Mouse (Mus musculus): ENCODE results near the gene Recql. TPM values are rescaled to one million over a fixed set of nuclear protein-coding genes. Genes with fewer than 3 reads are reported as not detected.

Recql gene
- polyA plus RNA-seq, 1 experiment from 2014 or later: 28.9 TPM

DNA sequence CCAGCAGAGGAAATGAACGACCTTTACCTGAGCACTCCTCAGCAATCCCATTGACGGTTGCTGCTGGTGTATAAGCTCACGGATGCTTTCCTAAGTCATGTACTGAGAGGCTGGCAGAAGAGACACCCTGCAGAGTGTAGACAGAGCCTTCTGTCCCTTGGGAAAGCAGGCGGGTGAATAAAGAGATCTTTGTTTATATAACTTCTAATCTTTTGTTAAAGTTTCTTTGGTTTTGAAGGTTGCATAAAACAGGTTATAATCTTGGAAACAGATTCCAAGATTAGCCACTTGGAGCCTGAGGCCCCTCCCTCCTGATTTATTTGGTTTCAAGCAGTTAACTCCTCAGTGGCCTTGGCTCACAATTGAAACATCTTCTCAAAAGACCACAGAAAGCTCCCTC, 64.0 kb downstream of the Recql start, which contains the start of gene Slco1a5:
Gene Slco1a5, minus strand, starts transcription at position 101 of the 400 bp plus-strand sequence.
- Histone ChIP-seq H3K27me3 (no peaks in the 10 kb centered on the region), H3K4me2 (no peak within 1 kb of the TSS), H3K9ac (no peak within 1 kb of the TSS), H3K4me3 (replicated peaks) (no peak within 1 kb of the TSS), H3K27ac (no peak within 1 kb of the TSS), H3K36me3 (no peaks in the 10 kb centered on the region), H3K9me3 (replicated peaks) (no peaks in the 10 kb centered on the region), H3K4me1 (no peaks in the 10 kb centered on the region)
- 41% methylated on average over 4 of the region's 4 CpGs for WGBS
- ATAC-seq (replicated peaks; ENCODE audit: low FRiP score): no peak

DNA sequence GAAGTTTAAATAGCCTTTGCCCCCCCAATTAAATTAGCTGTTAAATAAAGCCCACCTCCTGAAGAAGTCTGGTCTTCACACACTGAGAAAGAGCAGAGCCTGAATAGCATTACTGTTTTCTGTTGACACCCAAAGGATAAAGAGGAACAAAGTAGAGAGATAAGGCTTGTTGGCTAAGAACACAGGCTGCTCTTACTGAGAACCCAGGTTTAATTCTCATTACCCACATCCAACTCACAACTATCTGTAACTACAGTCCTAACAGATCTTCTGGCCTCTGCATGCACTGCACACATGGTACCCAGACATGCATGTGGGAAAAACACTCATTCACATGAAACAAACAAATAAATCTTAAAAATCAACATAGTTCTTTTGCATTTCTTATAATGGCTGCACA, 69.8 kb downstream of the Recql start:
- no peaks in the 10 kb centered on the region for H3K9me3 ChIP-seq (replicated peaks)
- no peak overlapping the region for H3K4me2 ChIP-seq
- H3K36me3 ChIP-seq: no peaks in the 10 kb centered on the region
- no peaks in the 10 kb centered on the region for H3K4me1 ChIP-seq
- H3K27me3 ChIP-seq: no peaks in the 10 kb centered on the region
- no peak overlapping the region for H3K9ac ChIP-seq
- ATAC-seq (replicated peaks; ENCODE audit: low FRiP score): no peak
- H3K4me3 ChIP-seq (replicated peaks): no peak overlapping the region
- H3K27ac ChIP-seq: no peak overlapping the region

DNA sequence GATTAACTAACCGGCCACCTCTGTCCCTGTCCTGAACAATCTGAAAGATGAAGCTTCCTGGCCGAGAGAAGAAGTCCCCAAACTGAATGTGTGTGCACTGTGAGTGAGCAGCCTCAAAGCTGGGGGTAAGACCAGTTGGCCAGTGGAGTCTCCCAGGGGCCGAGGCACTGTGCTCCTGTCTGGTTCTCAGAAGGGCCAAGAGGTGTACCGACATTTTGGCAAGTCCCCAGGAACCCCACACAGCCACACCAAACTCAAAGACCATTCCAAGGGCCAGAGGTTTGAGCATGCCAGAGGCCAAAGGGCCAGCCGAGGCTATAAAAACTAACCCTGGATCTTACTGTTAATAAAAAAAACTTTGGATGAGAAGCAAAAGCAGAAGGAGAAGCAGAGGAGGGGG, 72.6 kb downstream of the Recql start:
- no peaks in the 10 kb centered on the region for H3K27me3 ChIP-seq
- no peaks in the 10 kb centered on the region for H3K4me1 ChIP-seq
- H3K27ac ChIP-seq: no peak overlapping the region
- H3K4me3 ChIP-seq (replicated peaks): no peak overlapping the region
- no peak overlapping the region for H3K4me2 ChIP-seq
- no peak for ATAC-seq (replicated peaks; ENCODE audit: low FRiP score)
- 81% methylated on average over 5 of the region's 5 CpGs for WGBS
- no peak overlapping the region for H3K9ac ChIP-seq
- no peaks in the 10 kb centered on the region for H3K36me3 ChIP-seq
- H3K9me3 ChIP-seq (replicated peaks): 0 out of 2 replicates have a peak, but pooled peaks cover 3% of the 10 kb centered on the region

DNA sequence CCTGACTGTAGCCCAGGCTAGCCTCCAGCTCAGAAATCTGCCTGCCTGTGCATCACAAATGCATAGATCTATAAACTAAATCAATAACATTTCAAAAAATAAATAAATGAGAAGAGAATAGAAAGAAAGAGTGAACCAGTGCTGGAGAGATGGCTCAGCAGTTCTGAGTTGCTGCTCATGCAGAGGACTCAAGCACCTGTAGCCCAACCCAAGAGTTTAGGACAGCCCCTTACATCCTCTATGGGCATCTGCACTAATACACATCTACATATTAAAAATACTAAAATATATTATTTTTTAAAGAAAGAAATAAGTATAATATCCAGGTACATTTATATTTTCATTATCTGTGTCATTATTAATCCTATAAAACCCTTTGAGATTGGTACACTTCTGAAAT, 81.8 kb downstream of the Recql start:
- Histone ChIP-seq H3K4me3 (replicated peaks) (no peak overlapping the region), H3K36me3 (no peaks in the 10 kb centered on the region), H3K27ac (no peak overlapping the region), H3K9me3 (replicated peaks) (0 out of 2 replicates have a peak, but pooled peaks cover 3% of the 10 kb centered on the region), H3K9ac (no peak overlapping the region), H3K4me2 (no peak overlapping the region), H3K27me3 (no peaks in the 10 kb centered on the region), H3K4me1 (no peaks in the 10 kb centered on the region)
- no peak for ATAC-seq (replicated peaks; ENCODE audit: low FRiP score)

Other genes starting within 250 kb of the Recql start
- 2.9 and 3.4 TPM in 2 replicates for gene Slco1a6, start 178.6 kb downstream of the Recql start, polyA plus RNA-seq (2015; fragmentation: Nextera tagmentation; extraction: Ambion mirVana)
- 0.27 TPM in 1 of 2 replicates, not detected in the other for gene Iapp, start 88.7 kb downstream of the Recql start, polyA plus RNA-seq (2015; fragmentation: Nextera tagmentation; extraction: Ambion mirVana)
- 0.06 and 0.12 TPM in 2 replicates for gene Slco1a5, start 64.1 kb downstream of the Recql start, polyA plus RNA-seq (2015; fragmentation: Nextera tagmentation; extraction: Ambion mirVana)
- 17.5 and 17.6 TPM in 2 replicates for gene Pyroxd1, start 41.4 kb downstream of the Recql start, polyA plus RNA-seq (2015; fragmentation: Nextera tagmentation; extraction: Ambion mirVana)
- gene Golt1b, start 134 bp upstream of the Recql start, polyA plus RNA-seq (2015; fragmentation: Nextera tagmentation; extraction: Ambion mirVana): 101 and 103 TPM in 2 replicates
- 0.59 and 1.1 TPM in 2 replicates for gene Spx, start 26.4 kb upstream of the Recql start, polyA plus RNA-seq (2015; fragmentation: Nextera tagmentation; extraction: Ambion mirVana)
- gene Gys2, start 86.0 kb upstream of the Recql start, polyA plus RNA-seq (2015; fragmentation: Nextera tagmentation; extraction: Ambion mirVana): 0.23 and 1.3 TPM in 2 replicates
- gene Ldhb, start 120.9 kb upstream of the Recql start, polyA plus RNA-seq (2015; fragmentation: Nextera tagmentation; extraction: Ambion mirVana): 697 and 713 TPM in 2 replicates
- gene Kcnj8, start 184.5 kb upstream of the Recql start, polyA plus RNA-seq (2015; fragmentation: Nextera tagmentation; extraction: Ambion mirVana): 24.4 and 26.8 TPM in 2 replicates